Mouse (Mus musculus): ENCODE results near the gene Sqstm1. TPM values are rescaled to one million over a fixed set of nuclear protein-coding genes. Genes with fewer than 3 reads are reported as not detected.

The Sqstm1 gene
- total and polyA plus RNA-seq, 3 experiments: 200 to 421 (median 298) TPM

DNA sequence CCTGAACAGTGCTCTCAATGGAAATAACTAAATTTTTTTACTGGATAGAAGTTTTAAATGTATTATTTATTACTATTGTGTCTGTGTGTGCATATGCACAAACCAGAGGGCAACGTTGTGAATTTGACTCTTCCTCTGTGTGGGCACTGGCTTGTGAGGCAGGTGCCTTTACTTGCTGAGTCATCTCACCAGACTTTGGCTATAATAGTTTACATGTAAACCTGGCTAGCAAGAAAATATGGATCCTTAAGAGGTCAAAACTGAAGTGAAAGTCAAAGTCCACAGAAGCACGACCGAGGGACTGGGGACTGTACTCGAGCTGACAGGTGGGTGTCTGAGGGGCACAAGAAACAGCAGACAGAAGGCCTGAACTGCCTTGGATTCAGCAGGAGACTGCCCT lies 27.9 kb downstream of the Sqstm1 start:
- H3K27me3 ChIP-seq (ENCODE audit: control insufficient read depth, insufficient read depth, low read length): no peaks in the 10 kb centered on the region
- no peak overlapping the region for H3K27ac ChIP-seq
- intact Hi-C loops (cut with DNase I): no loop called here
- no peaks in the 10 kb centered on the region for H3K79me2 ChIP-seq (replicated peaks; ENCODE audit: control insufficient read depth, insufficient read depth, low read length)
- H3K4me1 ChIP-seq (ENCODE audit: control insufficient read depth, insufficient read depth, low read length): no peaks in the 10 kb centered on the region
- no peak for TF ChIP-seq EP300 (IDR thresholded peaks at IDR 0.05; ENCODE audit: insufficient read depth, low read depth, low read length)
- no peak for TF ChIP-seq CTCF (IDR thresholded peaks at IDR 0.05)
- TF ChIP-seq POLR2A (IDR thresholded peaks at IDR 0.05; ENCODE audit: insufficient read depth, low read depth, low read length): no peak
- H3K36me3 ChIP-seq (ENCODE audit: control insufficient read depth, insufficient read depth, low read length): no peaks in the 10 kb centered on the region
- H3K9ac ChIP-seq (ENCODE audit: low read depth, low read length): no peak overlapping the region
- no peak for DNase-seq
- 69% methylated on average over 4 of the region's 4 CpGs for WGBS
- no peak overlapping the region for H3K4me3 ChIP-seq

DNA sequence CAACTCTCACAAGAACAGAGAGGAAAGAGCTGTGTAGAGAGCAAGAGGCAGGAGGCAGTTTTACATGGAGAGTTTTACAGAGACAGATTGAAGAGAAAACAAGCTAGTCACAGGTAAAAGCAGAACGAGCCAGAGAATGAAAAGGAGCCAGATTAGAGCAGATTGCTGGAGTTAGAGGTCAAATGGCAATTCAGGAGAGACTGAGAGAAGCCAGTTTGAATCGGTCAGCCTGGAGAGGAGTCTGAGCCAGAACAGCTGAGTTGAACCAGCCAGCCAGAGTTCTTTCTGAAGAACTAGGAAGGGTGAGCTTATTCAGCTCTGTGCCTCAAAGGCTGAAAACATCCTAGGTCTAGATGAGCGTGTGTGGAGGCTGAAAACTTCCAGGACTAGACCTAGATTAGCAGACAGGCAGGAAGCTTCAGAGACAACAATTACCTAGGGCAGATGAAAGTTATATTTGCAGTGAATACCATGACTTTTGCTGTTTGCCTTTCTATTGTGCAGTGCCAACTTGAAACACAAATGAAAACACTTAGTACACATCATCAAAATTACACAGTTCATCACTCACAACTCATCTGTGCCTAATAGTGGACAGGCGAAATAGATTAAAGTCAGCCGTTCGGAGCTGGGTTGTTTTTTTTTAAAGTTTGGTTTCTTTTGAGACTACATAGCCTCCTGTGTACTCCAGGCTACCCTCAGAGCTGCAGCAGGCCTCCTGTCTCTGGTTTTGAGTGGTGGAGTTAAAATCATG lies 30.0 kb downstream of the Sqstm1 start:
- no peak for DNase-seq
- H3K27me3 ChIP-seq (ENCODE audit: control insufficient read depth, insufficient read depth, low read length): no peaks in the 10 kb centered on the region
- no peak overlapping the region for H3K9ac ChIP-seq (ENCODE audit: low read depth, low read length)
- H3K36me3 ChIP-seq (ENCODE audit: control insufficient read depth, insufficient read depth, low read length): no peaks in the 10 kb centered on the region
- H3K79me2 ChIP-seq (replicated peaks; ENCODE audit: control insufficient read depth, insufficient read depth, low read length): no peaks in the 10 kb centered on the region
- intact Hi-C loops (cut with DNase I): no loop called here
- TF ChIP-seq CTCF (IDR thresholded peaks at IDR 0.05) (no peak), POLR2A (IDR thresholded peaks at IDR 0.05; ENCODE audit: insufficient read depth, low read depth, low read length) (no peak), EP300 (IDR thresholded peaks at IDR 0.05; ENCODE audit: insufficient read depth, low read depth, low read length) (no peak)
- WGBS: 65% methylated on average over 6 of the region's 6 CpGs
- no peaks in the 10 kb centered on the region for H3K4me1 ChIP-seq (ENCODE audit: control insufficient read depth, insufficient read depth, low read length)
- H3K4me3 ChIP-seq: no peak overlapping the region
- no peak overlapping the region for H3K27ac ChIP-seq

DNA sequence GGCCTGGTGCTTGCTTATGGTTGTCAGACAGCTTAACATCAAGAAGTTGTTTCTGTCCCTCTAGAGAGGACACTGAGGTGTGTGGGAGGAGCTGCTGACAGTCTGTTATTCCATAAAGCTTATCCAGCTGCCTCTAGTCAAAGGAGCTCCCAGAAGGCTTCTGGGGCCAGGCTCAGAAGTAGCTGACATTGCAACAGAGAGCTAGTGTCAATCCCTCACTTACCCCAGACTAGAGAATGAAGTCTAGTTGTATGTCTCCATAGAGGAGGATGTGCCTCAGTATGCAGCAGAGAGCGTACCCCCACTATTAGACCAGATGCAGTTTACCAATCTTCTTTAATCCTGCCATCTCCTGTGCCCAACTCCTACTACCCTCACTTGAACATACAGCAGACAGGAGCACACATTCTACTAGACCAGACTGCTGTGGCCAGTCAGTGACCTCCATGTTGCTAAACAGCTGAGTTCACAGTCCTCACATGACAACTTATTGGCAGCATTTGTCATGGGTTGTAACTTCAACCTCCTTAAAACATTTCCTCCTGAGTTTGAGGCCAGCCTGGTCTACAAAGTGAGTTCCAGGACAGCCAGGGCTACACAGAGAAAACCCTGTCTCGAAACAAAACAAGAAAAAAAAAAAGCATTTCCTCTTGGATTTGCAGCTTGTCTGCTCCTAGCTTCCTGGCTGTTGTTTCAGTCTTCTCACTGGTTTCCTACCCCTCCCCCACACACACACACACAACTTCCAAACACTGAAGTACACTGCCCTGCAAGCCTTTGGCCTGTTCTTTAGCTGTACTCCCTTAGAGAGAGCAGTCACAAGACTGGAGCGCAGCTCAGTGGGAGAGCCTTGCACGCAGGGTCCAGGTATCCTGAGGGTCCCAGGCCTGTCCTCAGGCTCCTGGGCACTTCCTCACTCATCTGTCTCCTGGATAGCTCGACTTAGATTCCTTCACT lies 31.8 kb downstream of the Sqstm1 start:
- 73% methylated on average over 5 of the region's 5 CpGs for WGBS
- Histone ChIP-seq H3K27ac (no peak overlapping the region), H3K79me2 (replicated peaks; ENCODE audit: control insufficient read depth, insufficient read depth, low read length) (no peaks in the 10 kb centered on the region), H3K4me1 (ENCODE audit: control insufficient read depth, insufficient read depth, low read length) (no peaks in the 10 kb centered on the region; the same call in 1 of the 2 replicates), H3K36me3 (ENCODE audit: control insufficient read depth, insufficient read depth, low read length) (no peaks in the 10 kb centered on the region), H3K27me3 (ENCODE audit: control insufficient read depth, insufficient read depth, low read length) (no peaks in the 10 kb centered on the region), H3K4me3 (no peak overlapping the region), H3K9ac (ENCODE audit: low read depth, low read length) (no peak overlapping the region)
- intact Hi-C loops (cut with DNase I): no loop called here
- no peak for DNase-seq
- TF ChIP-seq POLR2A (IDR thresholded peaks at IDR 0.05; ENCODE audit: insufficient read depth, low read depth, low read length) (no peak), CTCF (IDR thresholded peaks at IDR 0.05) (no peak), EP300 (IDR thresholded peaks at IDR 0.05; ENCODE audit: insufficient read depth, low read depth, low read length) (no peak)

DNA sequence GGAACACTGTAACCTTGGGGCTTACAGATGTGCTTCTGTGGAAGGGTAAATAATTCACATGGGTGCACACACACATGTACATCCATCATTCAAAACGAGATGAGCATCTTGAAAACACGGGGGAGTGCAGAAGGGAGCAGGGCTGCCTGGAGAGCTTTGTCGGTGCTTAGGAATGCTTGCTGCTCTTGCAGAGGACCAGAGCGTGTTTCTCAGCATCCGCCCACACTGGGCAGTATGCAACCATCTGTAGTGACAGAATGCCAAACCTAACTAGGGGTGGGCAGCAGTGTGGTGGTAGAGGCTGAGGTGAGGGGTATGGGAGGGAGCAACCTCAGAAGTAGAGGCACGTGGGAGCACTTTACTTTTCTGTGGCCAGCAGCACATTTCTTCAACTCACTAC lies 33.5 kb downstream of the Sqstm1 start:
- intact Hi-C loops (cut with DNase I): no loop called here
- Histone ChIP-seq H3K9ac (ENCODE audit: low read depth, low read length) (no peak overlapping the region), H3K27ac (no peak overlapping the region), H3K36me3 (ENCODE audit: control insufficient read depth, insufficient read depth, low read length) (no peaks in the 10 kb centered on the region), H3K27me3 (ENCODE audit: control insufficient read depth, insufficient read depth, low read length) (no peaks in the 10 kb centered on the region), H3K4me3 (no peak overlapping the region), H3K79me2 (replicated peaks; ENCODE audit: control insufficient read depth, insufficient read depth, low read length) (no peaks in the 10 kb centered on the region), H3K4me1 (ENCODE audit: control insufficient read depth, insufficient read depth, low read length) (no peaks in the 10 kb centered on the region; the same call in 1 of the 2 replicates)
- DNase-seq: no peak
- WGBS: 66% methylated on average over 6 of the region's 6 CpGs
- TF ChIP-seq POLR2A (IDR thresholded peaks at IDR 0.05; ENCODE audit: insufficient read depth, low read depth, low read length) (no peak), EP300 (IDR thresholded peaks at IDR 0.05; ENCODE audit: insufficient read depth, low read depth, low read length) (no peak), CTCF (IDR thresholded peaks at IDR 0.05) (no peak)

DNA sequence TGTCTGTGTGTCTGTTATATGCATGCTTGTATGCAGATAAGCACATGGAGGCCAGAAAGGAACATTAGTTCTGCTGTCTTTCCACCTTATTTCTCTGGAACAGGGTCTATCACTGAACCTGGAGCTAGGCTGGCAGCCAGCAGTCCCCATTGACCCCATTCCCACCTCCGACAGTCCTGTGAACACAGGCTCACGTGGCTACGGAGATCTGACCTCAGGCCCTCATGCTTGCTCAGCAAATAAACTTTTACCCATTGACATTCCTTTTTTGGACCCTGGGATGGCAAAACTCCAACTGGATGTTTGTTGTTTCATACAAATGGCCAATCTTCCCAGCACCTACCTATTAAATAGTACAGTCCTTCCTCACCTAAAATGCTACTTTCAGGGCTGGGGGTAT lies 34.3 kb downstream of the Sqstm1 start:
- Histone ChIP-seq H3K36me3 (ENCODE audit: control insufficient read depth, insufficient read depth, low read length) (no peaks in the 10 kb centered on the region), H3K9ac (ENCODE audit: low read depth, low read length) (no peak overlapping the region), H3K4me3 (no peak overlapping the region), H3K27me3 (ENCODE audit: control insufficient read depth, insufficient read depth, low read length) (no peaks in the 10 kb centered on the region), H3K27ac (no peak overlapping the region), H3K4me1 (ENCODE audit: control insufficient read depth, insufficient read depth, low read length) (no peaks in the 10 kb centered on the region; the same call in 1 of the 2 replicates), H3K79me2 (replicated peaks; ENCODE audit: control insufficient read depth, insufficient read depth, low read length) (no peaks in the 10 kb centered on the region)
- intact Hi-C loops (cut with DNase I): no loop called here
- WGBS: 81% methylated on average over 3 of the region's 3 CpGs
- no peak for TF ChIP-seq EP300 (IDR thresholded peaks at IDR 0.05; ENCODE audit: insufficient read depth, low read depth, low read length)
- TF ChIP-seq POLR2A (IDR thresholded peaks at IDR 0.05; ENCODE audit: insufficient read depth, low read depth, low read length): no peak
- TF ChIP-seq CTCF (IDR thresholded peaks at IDR 0.05): no peak
- DNase-seq: no peak
